Mouse (Mus musculus): ENCODE measurements around the gene Gria2.

Gria2 gene

DNA sequence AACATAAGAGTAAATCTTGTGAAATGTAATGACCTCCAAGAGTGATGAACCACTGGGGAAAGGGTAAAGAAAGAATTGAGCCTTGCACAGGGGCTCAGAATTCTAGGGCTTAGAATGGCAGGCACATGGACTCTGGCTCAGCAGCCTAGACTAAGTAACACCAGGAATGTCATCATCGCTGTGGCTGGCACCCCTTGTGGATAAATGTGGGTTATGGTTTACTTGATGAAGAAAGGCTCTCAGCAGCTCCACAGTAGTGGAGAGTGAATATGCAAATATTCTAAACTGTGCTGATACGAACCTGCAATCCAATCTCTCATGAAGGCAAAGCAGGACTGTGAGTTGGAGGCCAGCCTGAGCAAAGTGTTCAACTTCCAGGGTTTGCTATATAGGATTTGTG lies 26.0 kb downstream of the Gria2 start:
- in situ Hi-C loops (cut with MboI, MseI): no loop called here

GRCm38 (mm10) chr3:80775971-80776370 lies 26.7 kb downstream of the Gria2 start:
- in situ Hi-C loops (cut with MboI, MseI): no loop called here

GRCm38 (mm10) chr3:80774005-80774764 lies 28.4 kb downstream of the Gria2 start:
- in situ Hi-C loops (cut with MboI, MseI): no loop called here

DNA sequence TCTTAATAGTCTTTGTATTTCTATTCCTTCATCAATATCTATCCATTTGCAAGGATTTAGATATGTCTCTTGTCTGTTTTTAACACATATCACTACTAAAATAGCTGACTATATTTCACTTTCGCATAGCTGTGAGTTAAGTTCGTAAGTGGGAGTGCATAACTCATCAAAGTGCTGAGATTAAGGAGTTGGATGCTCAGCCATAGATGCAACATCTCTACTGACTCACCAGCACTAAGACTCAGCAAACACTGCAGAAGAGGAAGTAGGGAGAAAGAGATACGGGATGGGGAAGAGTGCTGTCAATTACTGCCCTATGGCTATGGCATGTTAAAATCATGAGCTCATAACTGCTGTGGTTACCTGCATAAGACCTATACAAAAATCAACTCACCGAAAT lies 29.4 kb downstream of the Gria2 start:
- in situ Hi-C loops (cut with MboI, MseI): no loop called here

- in situ Hi-C loops (cut with MboI, MseI): no loop called here
Observed at GRCm38 (mm10) chr3:80769506-80770235, 33.0 kb downstream of the Gria2 start.

GRCm38 (mm10) chr3:80758955-80759354 lies 43.7 kb downstream of the Gria2 start:
- in situ Hi-C loops (cut with MboI, MseI): no loop called here

- in situ Hi-C loops (cut with MboI, MseI): no loop called here
Observed at GRCm38 (mm10) chr3:80758363-80758762, 44.3 kb downstream of the Gria2 start.

DNA sequence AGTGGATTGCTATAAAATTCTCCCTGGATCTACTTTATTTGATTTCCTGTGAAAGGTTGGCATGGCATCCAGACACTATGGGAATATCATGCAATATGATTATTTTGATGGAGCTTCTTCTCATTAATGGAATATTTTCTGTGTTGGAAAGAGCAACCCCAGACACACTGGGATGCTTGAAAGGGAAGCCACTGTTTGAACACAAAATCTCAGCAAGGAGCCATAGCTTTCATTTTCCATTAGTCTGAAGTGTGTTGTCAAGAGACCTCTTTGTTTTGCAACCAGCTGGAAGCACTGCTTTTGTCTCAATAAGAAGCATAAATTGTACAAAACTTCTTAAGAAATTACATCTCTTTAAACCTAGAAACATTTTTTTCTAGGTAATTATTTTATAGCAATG lies 51.8 kb downstream of the Gria2 start:
- in situ Hi-C loops (cut with MboI, MseI): no loop called here

- in situ Hi-C loops (cut with MboI, MseI): no loop called here
Observed at GRCm38 (mm10) chr3:80725205-80725604, 77.4 kb downstream of the Gria2 start.

- in situ Hi-C loops (cut with MboI, MseI): no loop called here
Observed at GRCm38 (mm10) chr3:80713123-80713522, 89.5 kb downstream of the Gria2 start.

DNA sequence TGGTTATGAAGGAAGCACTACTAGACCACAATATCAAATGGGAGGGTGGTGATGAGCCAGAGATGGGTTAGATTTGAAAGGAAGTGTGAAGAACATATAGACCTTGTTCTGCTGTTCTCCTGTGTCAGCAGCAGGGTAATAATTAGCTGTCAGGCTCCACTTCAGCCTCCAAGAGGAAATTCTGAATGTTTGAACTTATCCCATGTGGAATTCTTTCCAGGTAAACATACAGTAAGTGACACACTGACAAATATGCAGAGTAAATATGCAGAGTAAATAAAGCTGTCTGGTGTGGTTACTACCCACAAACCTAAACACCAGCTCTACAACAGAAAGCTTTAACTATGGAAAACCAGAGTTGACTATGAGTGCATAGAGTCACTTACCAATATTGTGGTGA lies 93.6 kb downstream of the Gria2 start:
- in situ Hi-C loops (cut with MboI, MseI): no loop called here

- in situ Hi-C loops (cut with MboI, MseI): no loop called here
Observed at GRCm38 (mm10) chr3:80702173-80702572, 100.5 kb downstream of the Gria2 start.

- in situ Hi-C loops (cut with MboI, MseI): no loop called here
Observed at GRCm38 (mm10) chr3:80697523-80697922, 105.1 kb downstream of the Gria2 start.

DNA sequence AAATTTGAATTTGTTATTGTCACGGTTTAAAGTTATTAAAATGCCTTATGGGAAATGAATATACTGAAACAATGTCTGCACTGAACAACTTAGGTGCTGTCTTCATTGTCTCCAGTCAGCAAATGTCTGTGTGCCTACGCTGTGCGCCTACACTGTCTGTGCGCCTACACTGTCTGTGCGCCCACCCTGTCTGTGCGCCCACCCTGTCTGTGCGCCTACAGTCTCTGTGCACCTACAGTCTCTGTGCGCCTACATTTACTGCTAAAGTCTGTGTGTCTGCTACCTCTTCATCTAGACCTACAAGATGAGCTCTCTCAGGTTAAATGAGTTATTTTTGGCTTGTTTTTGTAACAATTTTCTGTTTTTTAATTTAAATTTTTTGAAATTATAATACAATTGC lies 107.7 kb downstream of the Gria2 start:
- in situ Hi-C loops (cut with MboI, MseI): no loop called here

DNA sequence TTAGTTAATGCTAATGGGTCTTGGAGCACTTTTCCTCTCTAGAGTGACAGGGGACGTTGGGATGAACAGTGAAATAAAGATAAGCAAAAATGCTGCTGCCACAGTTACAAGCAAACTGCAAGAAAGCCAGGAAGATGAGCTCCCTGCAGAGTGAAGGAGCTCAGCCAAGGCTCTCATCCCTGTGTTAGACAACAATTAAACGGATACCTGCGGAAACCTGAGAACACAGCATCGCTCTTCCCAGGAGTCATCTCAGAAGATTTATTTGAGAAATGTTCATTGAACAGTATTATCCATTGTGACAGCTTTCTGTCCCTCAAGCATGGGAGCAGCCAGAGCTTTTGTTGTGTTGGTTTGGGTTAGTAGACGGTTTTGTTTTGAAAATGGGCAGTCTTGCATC lies 137.5 kb downstream of the Gria2 start:
- in situ Hi-C loops (cut with MboI, MseI): no loop called here

DNA sequence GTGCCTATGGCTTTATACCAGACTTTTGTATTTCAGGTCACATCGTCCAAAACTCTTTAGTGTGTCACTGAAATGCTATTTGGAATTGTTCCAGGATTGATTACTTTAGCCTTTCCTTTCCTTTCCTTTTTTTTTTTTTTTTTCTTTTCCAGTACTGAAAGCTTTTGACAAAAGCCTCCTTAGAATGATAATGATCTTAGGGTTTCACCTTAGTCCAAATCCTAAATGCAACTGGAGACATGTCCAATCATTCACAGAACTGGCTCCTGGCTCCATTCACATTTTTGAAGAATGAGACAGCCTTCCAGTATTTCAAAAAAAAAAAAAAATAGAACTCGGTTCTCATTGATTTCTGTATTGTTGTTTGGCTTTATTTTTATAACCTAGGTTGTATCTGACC lies 139.3 kb downstream of the Gria2 start:
- in situ Hi-C loops (cut with MboI, MseI): no loop called here

DNA sequence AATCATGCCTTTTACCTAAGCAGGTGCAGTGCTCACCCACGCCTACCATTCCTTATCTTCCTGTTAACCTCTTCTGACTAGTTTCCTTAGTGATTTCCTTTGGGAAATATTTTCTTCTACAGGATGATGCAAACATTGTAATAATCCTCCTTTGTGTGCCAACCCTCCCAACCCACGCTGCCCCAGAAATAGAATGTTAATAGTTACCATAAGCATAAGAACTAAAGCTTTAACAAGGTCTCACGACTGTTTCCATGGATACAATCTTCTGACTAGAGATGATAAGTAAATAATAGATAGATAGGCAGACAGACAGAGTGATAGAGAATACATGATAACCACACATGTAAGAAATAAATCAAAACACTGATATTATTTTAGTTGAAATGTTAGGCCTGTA lies 140.8 kb downstream of the Gria2 start:
- in situ Hi-C loops (cut with MboI, MseI): no loop called here

DNA sequence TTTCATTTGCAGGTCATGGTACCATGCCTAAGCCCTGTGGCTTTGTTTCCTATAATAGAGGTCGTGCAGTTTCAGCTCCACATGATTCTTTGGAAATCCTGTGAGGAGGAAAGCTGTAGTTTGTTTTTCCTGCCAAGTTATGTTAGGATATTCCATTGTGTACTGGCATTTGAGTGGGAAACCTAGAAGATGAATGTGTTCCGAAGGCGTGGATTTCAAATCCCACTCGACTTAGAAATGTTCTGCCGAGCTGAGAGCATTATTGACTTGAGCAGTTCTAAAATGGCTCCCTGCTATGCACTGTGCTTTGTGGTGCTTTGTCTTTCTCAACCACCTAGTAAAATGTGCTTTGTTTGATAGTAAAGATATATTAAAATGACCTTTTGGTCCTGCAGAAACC lies 150.4 kb downstream of the Gria2 start:
- in situ Hi-C loops (cut with MboI, MseI): no loop called here

All from T-helper 1 cell (primary cell).